Comparison of ENCODE assay signal across 21 mouse cellular contexts in genomic region chr11:53249686-53250085, GRCm38 (mm10). TPM values are rescaled to one million over a fixed set of nuclear protein-coding genes. Genes with fewer than 3 reads are reported as not detected.
DNase-seq lines count a peak whose midpoint lies in the region; ATAC-seq lines count a peak whose summit lies in the region.
"Had no signal": no experiment of that assay in that cellular context is flagged by ENCODE, and none has a peak within 500 bp of the region (broad histone marks: within the 10 kb centered on the region; RNA-seq: fewer than 3 reads in every experiment).

No protein-coding gene starts in this region.

- no peaks in the 10 kb centered on the region for H3K36me3 ChIP-seq in heart, embryonic 12.5 days
- no peaks in the 10 kb centered on the region for H3K36me3 ChIP-seq in limb, embryonic 10.5 days
- no peaks in the 10 kb centered on the region for H3K36me3 ChIP-seq in kidney, embryonic 16.5 days (ENCODE audit: insufficient read depth, low read length)
- H3K36me3 ChIP-seq: kidney, embryonic 15.5 days; lung, embryonic 15.5 days; neural tube, embryonic 13.5 days had no signal

- no peak overlapping the region for H3K4me3 ChIP-seq in heart, embryonic 12.5 days
- H3K4me3 ChIP-seq in limb, embryonic 10.5 days = no peak overlapping the region
- no peak overlapping the region for H3K4me3 ChIP-seq in kidney, embryonic 16.5 days (ENCODE audit: low read length)
- H3K4me3 ChIP-seq: kidney, embryonic 15.5 days; lung, embryonic 15.5 days; myocyte; neural tube, embryonic 13.5 days had no signal

- no peak overlapping the region for H3K9ac ChIP-seq in heart, embryonic 12.5 days
- no peak overlapping the region for H3K9ac ChIP-seq in kidney, embryonic 16.5 days (replicated peaks; ENCODE audit: low read length)
- H3K9ac ChIP-seq: kidney, embryonic 15.5 days; liver, embryonic 14.5 days; lung, embryonic 15.5 days; neural tube, embryonic 13.5 days had no signal

- peaks cover 5% of the 10 kb centered on the region for H3K4me1 ChIP-seq in heart, embryonic 12.5 days (replicated peaks)
- peaks cover 38% of the 10 kb centered on the region for H3K4me1 ChIP-seq in limb, embryonic 10.5 days
- H3K4me1 ChIP-seq in kidney, embryonic 16.5 days (ENCODE audit: insufficient read depth, low read length) = no peaks in the 10 kb centered on the region
- H3K4me1 ChIP-seq: kidney, embryonic 15.5 days; lung, embryonic 15.5 days had no signal

- intact Hi-C loops in heart, postnatal 14 days (cut with DNase I) = loop anchor here (10.0 kb wide), 1 partner anchor 485 kb away; the partner anchor contains the start of gene Fstl4

- whole genome bisulfite sequencing in heart, embryonic 12.5 days = 55% methylated on average over 5 of the region's 5 CpGs
- WGBS in limb, embryonic 10.5 days = 83% methylated on average over 5 of the region's 5 CpGs
- WGBS in kidney, embryonic 16.5 days = 82% methylated on average over 5 of the region's 5 CpGs

- H3K27ac ChIP-seq in heart, embryonic 12.5 days (ENCODE audit: poor library complexity, severe bottlenecking) = no peak overlapping the region
- peak overlapping the region; percentile 82 for H3K27ac ChIP-seq in limb, embryonic 10.5 days
- H3K27ac ChIP-seq in kidney, embryonic 16.5 days (ENCODE audit: low read length) = no peak overlapping the region
- H3K27ac ChIP-seq: kidney, embryonic 15.5 days; liver, embryonic 14.5 days; lung, embryonic 15.5 days had no signal

- H3K27me3 ChIP-seq in heart, embryonic 12.5 days (replicated peaks) = no peaks in the 10 kb centered on the region
- H3K27me3 ChIP-seq in limb, embryonic 10.5 days (ENCODE audit: low read depth, poor library complexity, severe bottlenecking) = no peaks in the 10 kb centered on the region
- H3K27me3 ChIP-seq in kidney, embryonic 16.5 days (ENCODE audit: insufficient read depth, low read length) = no peaks in the 10 kb centered on the region
- H3K27me3 ChIP-seq: kidney, embryonic 15.5 days; lung, embryonic 15.5 days; neural tube, embryonic 13.5 days had no signal

- no peak overlapping the region for H3K4me2 ChIP-seq in heart, embryonic 12.5 days
- H3K4me2 ChIP-seq in kidney, embryonic 16.5 days (replicated peaks; ENCODE audit: low read depth, low read length) = no peak overlapping the region
- H3K4me2 ChIP-seq: kidney, embryonic 15.5 days; lung, embryonic 15.5 days; neural tube, embryonic 13.5 days had no signal

- ATAC-seq in heart, embryonic 12.5 days (ENCODE audit: insufficient number of reproducible peaks, low FRiP score) = 0 out of 2 replicates have a peak, but pooled peaks have one; percentile 14
- ATAC-seq in kidney, embryonic 16.5 days (ENCODE audit: low FRiP score, low TSS enrichment) = no peak

- H3K9me3 ChIP-seq in heart, embryonic 12.5 days (replicated peaks) = peaks cover 3% of the 10 kb centered on the region; the same call in 1 of the 2 replicates
- no peaks in the 10 kb centered on the region for H3K9me3 ChIP-seq in limb, embryonic 10.5 days (replicated peaks)
- H3K9me3 ChIP-seq in kidney, embryonic 16.5 days (ENCODE audit: low read length) = no peaks in the 10 kb centered on the region
- H3K9me3 ChIP-seq: kidney, embryonic 15.5 days; lung, embryonic 15.5 days had no signal

- DNase-seq in heart, postnatal 14 days = no peak
- peak; percentile 17 for DNase-seq in retina, embryonic 14.5 days (ENCODE audit: low spot score)
- no peak for DNase-seq in retina, postnatal 1 day
- DNase-seq in limb, embryonic 10.5 days (ENCODE audit: low spot score) = no peak
- DNase-seq in ovary, postnatal 10 days (ENCODE audit: low spot score) = no peak
- DNase-seq: adrenal gland, postnatal 25 days; cerebellum, adult 9-10 months; heart, adult 11 months; kidney, adult 11 months; kidney, postnatal 4 days; lung, postnatal 4 days; midbrain, embryonic 14.5 days; thymus, adult 18-20 months; thymus, postnatal 36 days had no signal

RNA-seq across cellular contexts. Expression of gene Hspa4, which starts 50.6 kb away (rescaled TPM):
- 82.4 and 84.2 TPM in 2 replicates for polyA plus RNA-seq in heart, embryonic 12.5 days (2016; fragmentation: Nextera tagmentation; extraction: Ambion mirVana)
- 100 to 1,000 TPM; 117 to 124 TPM for total RNA-seq in heart, postnatal 14 days (2021)
- polyA plus RNA-seq in limb, embryonic 10.5 days (2016; fragmentation: Nextera tagmentation; extraction: Ambion mirVana) = 143 and 154 TPM in 2 replicates
- polyA plus RNA-seq in kidney, embryonic 16.5 days (2015; fragmentation: Nextera tagmentation; extraction: Ambion mirVana) = 82.7 and 85.1 TPM in 2 replicates
